Mouse (Mus musculus) heart, postnatal 14 days (tissue): ENCODE measurements around the gene Card19. TPM values are rescaled to one million over a fixed set of nuclear protein-coding genes. Genes with fewer than 3 reads are reported as not detected.

Source experiments
- DNase-seq, 2 experiments: peaks; one replicate each; pipeline ENCODE4 v3.0.0; 2021 to 2022
- intact Hi-C: fragments of 180-260 bp; cut with DNase I; formaldehyde crosslinking; loops from one replicate; pipeline ENCODE4 v1.15.1; 2025
- total RNA-seq, 2 experiments: library from RNA; stranded (reverse); gene quantifications; 2 replicates each; pipeline ENCODE4 v1.2.3; 2021

Card19 gene
- total RNA-seq, 2 experiments from 2014 or later: 131 to 138 TPM

GRCm38 (mm10) chr13:49198734-49199133 is 17.1 kb downstream of the Card19 start:
- DNase-seq: no peak
- intact Hi-C loops: no loop called here

DNA sequence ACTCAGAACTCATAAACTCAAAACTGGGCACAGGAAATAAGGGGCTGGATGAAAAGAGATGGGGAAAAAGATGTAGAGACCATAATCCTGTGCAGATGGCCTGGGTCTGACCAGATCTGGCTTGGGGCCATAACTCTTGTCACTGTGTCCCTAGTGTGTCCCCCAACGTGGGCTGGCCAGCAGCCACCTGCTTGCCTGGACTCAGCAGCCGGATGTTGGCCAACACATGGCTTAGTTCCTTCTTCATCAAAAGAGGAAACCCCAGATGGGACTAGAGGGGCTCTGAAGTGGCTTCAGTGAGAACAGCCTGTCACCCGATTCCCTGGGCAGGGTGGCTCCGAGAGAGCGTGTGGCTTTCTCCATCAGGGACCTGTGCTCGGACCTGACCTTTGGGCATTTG is 19.1 kb downstream of the Card19 start:
- intact Hi-C loops: no loop called here
- DNase-seq: peak; percentile 40 to 45

- intact Hi-C loops: no loop called here
- DNase-seq: no peak
Observed at GRCm38 (mm10) chr13:49196211-49196610, 19.6 kb downstream of the Card19 start.

DNA sequence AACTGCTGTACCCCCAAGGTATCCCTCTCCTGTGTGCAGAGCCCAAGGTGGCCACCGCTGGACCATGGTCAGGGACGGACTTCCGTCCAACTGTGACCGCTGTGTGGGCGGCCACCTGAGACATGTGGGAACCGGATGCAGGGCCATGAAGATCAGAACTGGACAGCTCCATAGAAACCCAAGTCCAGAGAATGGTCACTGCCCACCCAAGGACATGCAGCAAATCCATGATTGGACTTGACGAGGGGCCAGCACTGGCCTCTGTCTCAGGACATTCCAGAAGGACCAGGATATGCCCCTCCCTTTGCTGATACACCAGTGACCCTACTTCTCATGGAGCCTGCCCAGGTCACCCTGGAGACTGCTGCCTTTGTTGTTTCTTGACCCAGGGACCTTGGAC is 20.2 kb downstream of the Card19 start:
- intact Hi-C loops: no loop called here
- no peak for DNase-seq

DNA sequence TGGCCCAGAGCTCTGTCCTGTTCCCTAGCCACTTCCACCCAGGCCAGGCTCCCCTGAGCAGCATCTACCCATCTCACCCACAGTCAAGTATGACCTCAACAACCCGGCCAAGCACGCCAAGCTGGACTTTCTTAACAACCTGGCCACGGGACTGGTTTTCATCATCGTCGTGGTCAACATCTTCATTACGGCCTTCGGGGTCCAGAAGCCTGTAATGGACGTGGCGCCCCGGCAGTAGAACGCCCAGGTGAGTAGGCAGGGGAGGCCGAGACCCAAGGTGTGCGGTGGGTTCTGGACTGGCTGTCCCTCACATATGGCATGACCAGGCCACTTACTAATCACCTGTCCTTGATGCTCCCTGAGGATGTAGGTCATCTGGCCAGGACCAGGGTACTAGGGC is 21.0 kb downstream of the Card19 start:
- intact Hi-C loops: no loop called here
- DNase-seq: no peak

DNA sequence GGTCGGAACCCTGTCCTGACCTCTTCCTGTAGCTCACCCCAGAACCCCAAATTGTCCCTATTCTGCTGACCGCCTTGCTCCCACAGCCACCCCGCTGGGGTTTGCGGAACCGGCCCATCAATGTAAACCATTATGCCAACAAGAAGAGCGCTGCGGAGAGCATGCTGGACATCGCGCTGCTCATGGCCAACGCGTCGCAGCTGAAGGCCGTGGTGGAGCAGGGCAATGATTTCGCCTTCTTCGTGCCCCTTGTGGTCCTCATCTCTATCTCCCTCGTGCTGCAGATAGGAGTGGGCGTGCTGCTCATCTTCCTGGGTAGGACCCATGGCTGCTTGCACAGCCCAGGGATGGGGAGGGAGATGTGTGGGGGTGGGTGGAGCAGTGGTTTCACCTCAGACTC is 22.2 kb downstream of the Card19 start:
- intact Hi-C loops: no loop called here
- DNase-seq: no peak

DNA sequence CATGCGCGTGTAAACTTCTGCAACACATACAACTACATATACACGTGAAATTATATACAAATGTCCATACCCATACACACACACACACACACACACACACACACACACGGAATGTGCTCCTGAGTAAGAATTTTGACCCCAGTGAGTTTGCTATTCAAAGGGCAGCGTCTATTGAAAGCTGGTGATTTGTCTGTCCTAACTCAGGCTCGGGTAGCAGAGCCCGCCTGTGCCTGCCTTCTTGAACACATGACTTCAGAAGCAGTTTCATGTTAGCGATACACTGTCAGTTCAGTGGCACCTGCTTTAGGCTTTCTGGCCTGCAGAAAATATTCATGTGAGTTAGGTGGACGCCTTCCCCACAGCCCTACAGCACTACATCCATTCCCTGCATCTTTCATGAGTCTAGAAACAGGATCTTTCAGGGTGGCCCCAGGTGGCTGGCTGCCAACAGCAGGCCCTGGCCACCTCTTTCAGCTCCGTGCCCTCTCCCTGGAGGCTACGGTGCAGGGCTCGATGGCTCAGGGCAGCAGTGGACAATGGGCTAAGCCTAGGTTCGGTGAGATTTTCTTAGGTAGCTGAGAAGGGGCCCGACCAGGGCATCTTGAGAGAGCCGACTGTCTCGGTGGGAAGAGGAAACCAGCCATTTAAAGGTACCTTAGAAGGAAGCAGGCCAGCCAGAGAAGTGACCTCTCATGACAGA is 23.5 kb downstream of the Card19 start:
- DNase-seq: no peak
- intact Hi-C loops: no loop called here

GRCm38 (mm10) chr13:49191673-49192035 is 24.2 kb downstream of the Card19 start:
- intact Hi-C loops: no loop called here
- DNase-seq: no peak

- DNase-seq: no peak
- intact Hi-C loops: no loop called here
Observed at GRCm38 (mm10) chr13:49190876-49191672, 24.8 kb downstream of the Card19 start.

GRCm38 (mm10) chr13:49189970-49190870 is 25.6 kb downstream of the Card19 start:
- DNase-seq: peak; percentile 52 to 56
- intact Hi-C loops: no loop called here

GRCm38 (mm10) chr13:49188966-49189360 is 26.9 kb downstream of the Card19 start:
- intact Hi-C loops: no loop called here
- DNase-seq: no peak

DNA sequence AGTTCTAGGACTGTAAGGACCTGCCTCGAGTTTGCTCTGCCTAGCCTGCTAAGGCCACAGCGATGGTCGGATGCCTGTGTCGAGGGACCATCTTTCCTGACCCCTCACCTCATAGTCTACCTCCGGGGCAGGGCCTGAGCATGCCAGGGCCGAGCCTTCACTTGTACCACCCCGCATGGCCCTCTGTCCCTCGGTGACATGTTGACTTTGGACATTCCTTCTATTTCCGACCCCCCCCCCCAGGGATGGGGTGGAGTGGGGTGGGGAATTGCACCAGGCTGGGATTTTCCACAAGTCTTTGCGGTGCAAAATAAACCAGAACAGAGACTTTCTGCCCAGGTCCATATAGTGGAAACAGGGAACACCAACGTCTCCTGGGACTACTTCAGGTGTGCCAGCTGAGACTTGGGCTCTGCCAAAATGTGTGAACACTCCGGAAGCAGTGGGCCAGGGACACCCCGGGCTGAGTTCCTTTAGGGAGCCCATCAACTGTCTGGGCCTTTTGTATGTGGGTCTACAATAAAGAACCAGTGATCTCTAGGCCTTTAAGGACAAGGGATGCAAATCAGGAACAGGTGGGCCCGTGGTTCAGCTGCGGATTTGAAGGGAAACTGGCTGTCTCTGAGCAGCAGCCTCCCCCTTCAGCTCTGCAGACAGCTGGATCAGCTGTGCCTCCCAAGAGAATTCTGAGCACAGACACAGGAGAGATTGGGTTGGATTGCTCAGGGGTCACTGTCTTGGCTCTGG is 27.4 kb downstream of the Card19 start:
- no peak for DNase-seq
- intact Hi-C loops: no loop called here

GRCm38 (mm10) chr13:49187288-49188218 is 28.3 kb downstream of the Card19 start, which contains the start of gene Ninj1:
Ninj1 (plus strand) TSS chr13:49187485.
- intact Hi-C loops: no loop called here

DNA sequence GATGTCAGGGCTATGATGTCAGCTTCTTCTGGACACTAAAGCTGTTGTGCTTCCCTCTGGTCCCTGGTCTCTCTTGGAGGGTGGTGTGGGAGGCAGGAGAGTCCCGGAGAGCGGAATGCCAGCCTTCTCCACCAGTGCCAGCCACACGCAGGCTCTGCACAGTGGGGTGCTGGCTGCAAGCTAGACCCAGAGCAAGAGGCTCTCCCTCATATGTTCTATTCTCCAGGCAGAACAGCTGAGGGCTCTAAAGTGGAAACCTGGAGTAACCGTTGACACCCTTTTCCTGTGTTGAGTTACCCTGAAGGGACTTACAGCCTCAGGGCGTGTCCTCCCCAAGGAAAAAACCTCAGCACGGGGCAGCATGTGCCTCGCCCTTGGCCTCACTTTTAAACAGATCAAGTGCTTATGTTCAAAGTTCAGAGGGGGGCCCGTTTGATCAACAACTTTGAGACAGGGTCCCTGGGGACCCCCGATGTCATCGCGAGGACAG is 29.0 kb downstream of the Card19 start:
- intact Hi-C loops: no loop called here
- no peak for DNase-seq

More at GRCm38 (mm10) chr13:49187288-49188218, 28.3 kb downstream of the Card19 start, which contains the start of gene Ninj1:
- peak; percentile 91 to 92 for DNase-seq

GRCm38 (mm10) chr13:49183646-49184045 is 32.2 kb downstream of the Card19 start:
- intact Hi-C loops: no loop called here
- no peak for DNase-seq

GRCm38 (mm10) chr13:49183161-49183560 is 32.7 kb downstream of the Card19 start:
- intact Hi-C loops: no loop called here
- no peak for DNase-seq

- no peak for DNase-seq
- intact Hi-C loops: no loop called here
Observed at GRCm38 (mm10) chr13:49181411-49181984, 34.3 kb downstream of the Card19 start.

GRCm38 (mm10) chr13:49180691-49181090 is 35.1 kb downstream of the Card19 start:
- intact Hi-C loops: no loop called here
- DNase-seq: no peak

GRCm38 (mm10) chr13:49180274-49180673 is 35.6 kb downstream of the Card19 start:
- DNase-seq: no peak
- intact Hi-C loops: no loop called here
